Mouse (Mus musculus): Measurements from ENCODE around the gene Gm10190. TPM values are rescaled to one million over a fixed set of nuclear protein-coding genes. Genes with fewer than 3 reads are reported as not detected.

Gene Gm10190
- polyA plus RNA-seq (2017; shearing (Covaris generic)), result not detected

DNA sequence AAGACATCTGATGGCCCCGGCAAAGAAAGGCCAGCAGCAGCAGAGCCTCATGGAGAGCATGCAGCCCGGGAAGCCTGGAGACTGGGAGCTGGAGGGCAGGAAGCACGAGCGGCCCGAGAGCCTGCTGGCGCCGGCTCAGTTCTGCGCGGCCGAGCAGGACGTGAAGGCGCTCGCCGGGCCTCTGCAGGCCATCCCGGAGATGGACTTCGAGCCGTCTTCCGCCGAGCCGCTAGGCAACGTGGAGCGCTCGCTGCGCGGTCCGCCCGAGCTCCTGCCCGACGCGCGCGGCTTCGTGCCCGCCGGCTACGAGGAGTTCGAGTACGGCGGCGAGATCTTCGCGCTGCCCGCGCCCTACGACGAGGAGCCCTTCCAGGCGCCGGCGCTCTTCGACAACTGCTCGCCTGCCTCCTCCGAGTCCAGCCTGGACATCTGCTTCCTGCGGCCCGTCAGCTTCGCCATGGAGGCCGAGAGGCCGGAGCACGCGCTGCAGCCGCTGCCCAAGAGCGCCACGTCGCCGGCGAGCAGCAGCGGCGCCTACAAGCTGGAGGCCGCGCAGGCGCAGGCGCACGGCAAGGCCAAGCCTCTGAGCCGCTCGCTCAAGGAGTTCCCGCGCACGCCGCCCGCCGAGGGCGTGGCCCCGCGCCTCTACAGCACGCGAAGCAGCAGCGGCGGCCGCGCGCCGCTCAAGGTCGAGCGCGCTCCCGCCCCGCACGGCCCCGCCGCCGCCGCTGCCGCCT lies at the start of gene Gm10190:
Gm10190 (minus strand) TSS at position 553 of the 737 bp plus-strand sequence.

Other genes starting within 250 kb of the Gm10190 start
- 40.2 TPM for gene Galm, start 246.1 kb downstream of the Gm10190 start, polyA plus RNA-seq (2017; shearing (Covaris generic))
- 574 TPM for gene Srsf7, start 166.2 kb downstream of the Gm10190 start, polyA plus RNA-seq (2017; shearing (Covaris generic))
- gene Ttc39d, start 166.1 kb downstream of the Gm10190 start, polyA plus RNA-seq (2017; shearing (Covaris generic)), result 0.11 TPM
- gene Gemin6, start 149.1 kb downstream of the Gm10190 start, polyA plus RNA-seq (2017; shearing (Covaris generic)), result 19.1 TPM
- gene Morn2, start 83.3 kb downstream of the Gm10190 start, polyA plus RNA-seq (2017; shearing (Covaris generic)), result 5.0 TPM
- gene Dhx57, start 83.1 kb downstream of the Gm10190 start, polyA plus RNA-seq (2017; shearing (Covaris generic)), result 33.5 TPM
- gene Arhgef33, start 66.1 kb downstream of the Gm10190 start, polyA plus RNA-seq (2017; shearing (Covaris generic)), result not detected
- 2.9 TPM for gene Sos1, start 106.9 kb upstream of the Gm10190 start, polyA plus RNA-seq (2017; shearing (Covaris generic))
- gene Cdkl4, start 204.3 kb upstream of the Gm10190 start, polyA plus RNA-seq (2017; shearing (Covaris generic)), result 1.1 TPM